Mouse (Mus musculus): ENCODE measurements around the gene Ctnnd2.

- TF ChIP-seq CTCF (IDR thresholded peaks at IDR 0.05; ENCODE audit: low read depth) (no peak), EP300 (IDR thresholded peaks at IDR 0.05; ENCODE audit: low read depth) (no peak)
Measured at GRCm38 (mm10) chr15:30709754-30710105, 537.3 kb downstream of the Ctnnd2 start.

All from heart, postnatal 0 days (tissue).